Mouse (Mus musculus) myocyte (in vitro differentiated cells): ENCODE results near the gene Thada.

Experiments used
- MAX ChIP-seq: IDR thresholded peaks from one replicate; pipeline ENCODE4 v1.6.1; 2011; ENCODE audit warnings: low read depth, mild to moderate bottlenecking, control low read depth
- MYOD1 ChIP-seq, 3 experiments: IDR thresholded peaks; one replicate each; pipeline ENCODE4 v1.6.1; 2011; ENCODE audit warnings: control low read depth in 2 of 3, low read depth in 2 of 3, mild to moderate bottlenecking in 2 of 3, moderate library complexity in 1 of 3; ENCODE audit not compliant: insufficient read length in 2 of 3, control insufficient read depth in 1 of 3
- POLR2A ChIP-seq: IDR thresholded peaks from one replicate; pipeline ENCODE4 v1.6.1; 2011; ENCODE audit warnings: low read depth, mild to moderate bottlenecking, control low read depth, moderate library complexity; ENCODE audit not compliant: insufficient read length
- USF1 ChIP-seq: IDR thresholded peaks from one replicate; pipeline ENCODE4 v1.6.1; 2011; ENCODE audit warnings: low read depth, mild to moderate bottlenecking, control low read depth, moderate library complexity

DNA sequence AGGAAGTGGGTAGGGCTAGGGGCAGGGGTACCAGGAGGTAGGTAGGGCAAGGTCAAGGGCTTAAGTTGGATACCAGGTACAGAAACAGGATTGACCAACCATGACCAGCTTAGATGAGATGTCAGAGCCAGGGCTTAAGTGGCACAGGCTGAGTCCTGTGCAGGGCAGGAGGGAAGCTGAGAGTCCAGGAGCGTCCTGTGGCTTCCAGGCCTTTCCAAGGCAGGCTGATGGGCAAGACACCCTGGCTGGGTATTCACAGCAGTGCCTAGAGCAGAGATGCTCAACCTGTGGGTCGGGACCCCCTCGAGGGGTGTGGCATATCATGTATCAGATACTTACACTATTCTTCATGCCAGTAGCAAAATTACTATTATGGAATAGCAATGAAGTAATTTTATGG lies 300.3 kb downstream of the Thada start:
- no peak for TF ChIP-seq USF1
- TF ChIP-seq POLR2A: no peak
- TF ChIP-seq MYOD1 (IDR thresholded peaks at IDR 0.05; ENCODE audit: control insufficient read depth in 1 of 3, insufficient read length in 2 of 3, low read depth in 2 of 3): no peak
- no peak for TF ChIP-seq MAX
